Mouse (Mus musculus) c-Kit-positive CD71-positive TER-119-negative erythroid progenitor cells, embryonic 14.5 days (primary cell): ENCODE results near the gene Kif11.

Experiments used
- DNase-seq: peaks from one replicate; pipeline ENCODE4 v3.0.0-alpha.2; 2013; ENCODE audit warnings: low read depth

Kif11 gene

DNA sequence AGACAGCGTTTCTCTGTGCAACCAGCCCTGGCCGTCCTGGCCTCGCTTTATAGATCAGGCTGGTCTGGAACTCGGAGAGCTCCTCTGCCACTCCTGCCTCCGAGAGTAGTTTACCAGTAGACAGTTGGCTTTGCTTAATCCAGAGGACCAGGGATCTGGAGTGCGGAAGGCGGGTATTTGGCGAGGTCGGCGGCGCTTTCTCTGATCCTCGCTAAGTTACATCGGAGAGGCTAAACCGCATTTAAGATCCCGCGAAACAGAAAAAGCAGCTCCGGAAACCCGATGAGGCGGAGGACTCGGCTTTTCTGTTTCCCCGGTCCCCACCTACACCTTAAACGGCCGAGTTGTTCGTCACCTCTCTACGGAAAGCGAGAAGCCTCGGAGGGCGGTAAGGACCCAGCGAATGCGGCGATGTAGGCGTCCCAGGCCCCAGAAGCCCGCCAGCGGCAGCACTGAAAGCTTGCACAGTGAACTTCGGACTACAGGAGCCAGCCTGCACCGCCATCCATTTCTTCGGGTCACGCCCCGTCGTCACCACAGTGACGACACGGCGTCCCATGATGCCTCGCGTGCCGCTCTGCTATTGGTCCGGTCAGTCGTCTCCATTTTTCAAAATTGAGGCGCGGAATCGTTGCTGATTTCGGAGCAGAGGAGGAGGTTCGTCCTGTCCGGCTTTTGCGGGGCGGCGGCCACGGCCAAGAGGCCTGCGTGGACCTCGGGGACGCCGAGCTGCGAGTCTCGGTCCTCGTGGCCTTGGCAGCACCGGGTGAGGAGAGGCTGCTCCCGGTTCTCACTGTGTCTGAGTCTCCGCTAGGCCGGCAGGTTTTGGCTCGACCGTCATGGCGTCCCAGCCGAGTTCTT lies at the start of gene Kif11:
Gene Kif11 (plus strand): TSS at position 649 of the 861 bp plus-strand sequence.
- DNase-seq, result peak; percentile 94

DNA sequence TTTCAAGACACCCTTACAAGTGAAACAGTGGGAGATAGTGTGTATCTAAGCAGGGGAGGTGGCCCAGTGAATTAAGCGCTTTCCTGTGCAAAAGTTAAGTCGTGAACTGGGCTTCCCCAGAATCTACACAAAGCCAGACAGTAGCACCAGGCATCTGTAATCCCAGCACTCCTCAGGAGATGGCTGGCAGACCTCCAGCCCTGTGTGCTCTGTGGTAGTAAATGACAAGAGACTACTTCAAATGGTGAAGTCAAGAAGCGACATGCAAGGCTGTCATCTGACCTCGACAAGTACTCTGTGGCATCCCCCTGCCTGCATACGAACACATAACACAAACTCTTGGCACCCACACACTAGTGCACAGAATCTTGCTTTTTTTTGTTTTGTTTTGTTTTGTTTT lies 49.0 kb upstream of the Kif11 start:
- no peak for DNase-seq

DNA sequence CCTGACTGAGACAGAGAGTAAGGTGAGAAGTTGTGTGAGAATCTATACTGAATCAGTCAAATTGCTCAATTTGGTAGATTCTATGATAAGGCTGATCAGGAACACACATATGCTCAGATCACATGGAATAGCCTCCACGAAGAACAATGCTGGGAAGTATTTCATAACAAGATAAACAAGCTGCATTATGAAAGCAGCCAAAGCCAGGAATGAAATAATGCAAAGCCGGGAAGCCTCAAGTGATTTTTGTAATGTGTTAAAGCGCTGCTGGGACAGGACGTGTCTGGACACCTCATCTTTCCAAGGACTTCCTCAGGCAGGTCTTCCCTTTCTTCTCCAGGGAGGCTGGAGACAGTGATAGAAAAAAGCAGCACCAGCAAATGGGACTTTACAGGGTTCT lies 43.5 kb upstream of the Kif11 start:
- DNase-seq, result no peak

DNA sequence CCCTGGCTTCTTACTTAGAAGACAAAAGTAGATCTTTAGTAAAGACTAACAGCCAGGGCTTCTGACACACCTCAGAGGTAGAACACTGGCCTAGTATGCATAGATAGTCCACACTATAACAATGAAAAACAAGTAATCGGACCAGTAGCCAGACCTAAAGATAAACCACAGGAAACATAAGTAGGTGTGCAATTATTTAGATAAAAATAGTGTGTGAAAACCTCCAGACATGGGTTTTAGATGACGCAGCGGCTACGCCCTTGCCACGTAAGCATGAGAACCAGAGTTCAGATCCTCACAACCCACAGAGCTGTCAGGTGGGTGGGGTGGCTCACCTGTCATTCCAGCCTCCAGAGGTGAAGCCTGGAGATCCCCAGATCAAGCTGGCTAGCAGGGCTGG lies 42.8 kb upstream of the Kif11 start:
- DNase-seq, result peak; percentile 41

DNA sequence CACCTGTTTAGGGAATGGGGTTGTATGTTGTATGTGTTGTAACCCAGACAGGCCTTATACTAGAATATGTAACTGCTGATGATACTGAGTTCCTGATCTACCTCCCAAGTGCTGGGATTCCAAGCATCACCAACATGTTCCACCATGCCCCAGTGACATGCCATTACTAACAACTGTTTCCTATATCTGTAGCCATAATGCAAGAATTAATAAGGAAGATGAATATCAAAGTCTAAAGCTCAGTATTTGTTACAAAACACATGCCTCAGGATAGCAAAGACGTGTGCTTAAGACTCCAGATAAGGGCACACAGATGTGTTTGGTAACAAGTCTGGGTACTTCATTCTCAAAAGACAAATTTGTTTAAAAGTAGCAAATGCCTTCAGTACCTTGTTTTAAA lies 40.8 kb upstream of the Kif11 start:
- DNase-seq, result no peak

DNA sequence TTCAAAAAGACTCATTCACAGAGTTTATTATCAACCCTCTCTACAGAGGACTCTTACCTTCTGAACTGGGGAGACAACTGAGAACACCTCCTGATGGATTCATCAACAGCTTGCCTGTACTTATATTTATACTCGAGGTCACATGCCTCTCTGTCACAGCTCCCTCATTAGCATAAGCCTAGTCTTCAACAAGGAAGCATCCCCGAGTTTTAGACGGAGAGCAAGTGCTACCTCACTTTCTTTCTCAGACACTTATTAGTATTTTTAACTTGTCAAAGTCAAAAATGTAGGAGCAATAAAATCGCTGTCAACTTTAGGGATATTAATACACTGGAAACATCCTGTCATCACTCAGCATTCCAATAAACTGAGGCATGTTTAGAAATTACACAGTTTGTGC lies 38.5 kb upstream of the Kif11 start, which contains the start of gene Ide:
Gene Ide (minus strand): TSS at position 101 of the 400 bp plus-strand sequence.
- DNase-seq, result no peak

DNA sequence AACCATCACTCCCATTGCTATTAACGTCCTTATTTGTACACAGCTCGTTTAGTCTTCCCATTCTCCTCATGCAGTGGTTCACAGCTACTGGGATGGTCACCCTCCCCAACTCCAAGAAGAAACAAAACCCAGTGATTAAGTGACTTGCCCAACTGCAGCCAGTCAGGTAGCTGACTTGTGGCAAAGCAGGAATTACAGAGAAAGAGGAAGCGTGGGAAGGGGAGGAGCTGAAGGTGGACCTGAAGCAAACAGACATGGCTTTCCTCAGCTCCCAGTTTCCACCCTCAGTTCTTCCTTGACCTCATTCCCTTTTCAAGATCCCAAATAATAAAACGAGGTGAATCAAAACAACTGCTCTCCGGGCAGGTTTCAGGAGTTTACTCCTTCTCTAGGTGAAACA lies 35.7 kb upstream of the Kif11 start:
- no peak for DNase-seq

DNA sequence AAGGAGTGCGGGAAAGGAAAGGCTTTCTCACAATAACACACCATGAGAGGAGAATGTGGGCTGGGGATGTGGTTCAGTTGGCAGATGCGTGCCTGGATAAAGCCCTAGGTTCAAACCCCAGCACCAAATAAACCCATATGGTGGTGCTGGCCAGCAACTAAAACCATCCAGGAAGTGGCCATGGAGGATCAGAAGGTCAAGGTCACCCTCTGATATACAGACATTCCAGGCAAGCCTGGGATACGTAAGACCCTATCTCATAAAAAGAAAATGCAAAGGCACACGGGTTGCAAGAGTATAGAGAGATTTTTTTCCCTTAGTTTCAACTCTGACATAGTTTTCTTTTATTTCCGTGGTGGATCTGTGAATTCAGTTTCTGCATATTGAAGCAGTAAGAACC lies 35.3 kb upstream of the Kif11 start:
- DNase-seq, result no peak

DNA sequence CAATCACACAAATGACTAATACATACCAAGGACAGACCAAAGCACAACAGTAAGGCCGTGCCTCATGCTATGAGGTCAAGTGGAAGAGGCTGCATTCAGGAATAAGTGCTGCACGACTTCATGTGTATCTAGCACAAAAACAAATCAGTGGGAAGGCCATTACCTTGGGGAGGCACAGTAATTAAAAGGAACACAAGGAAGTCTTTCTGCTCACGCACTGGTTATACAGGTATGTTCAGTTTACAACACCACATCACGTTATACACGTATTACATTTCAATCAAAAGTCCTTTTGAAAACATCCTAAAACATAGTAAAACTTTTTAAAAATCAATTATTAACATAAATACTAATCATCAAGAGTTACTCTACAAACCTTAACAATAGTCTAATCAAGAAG lies 32.3 kb upstream of the Kif11 start:
- no peak for DNase-seq

DNA sequence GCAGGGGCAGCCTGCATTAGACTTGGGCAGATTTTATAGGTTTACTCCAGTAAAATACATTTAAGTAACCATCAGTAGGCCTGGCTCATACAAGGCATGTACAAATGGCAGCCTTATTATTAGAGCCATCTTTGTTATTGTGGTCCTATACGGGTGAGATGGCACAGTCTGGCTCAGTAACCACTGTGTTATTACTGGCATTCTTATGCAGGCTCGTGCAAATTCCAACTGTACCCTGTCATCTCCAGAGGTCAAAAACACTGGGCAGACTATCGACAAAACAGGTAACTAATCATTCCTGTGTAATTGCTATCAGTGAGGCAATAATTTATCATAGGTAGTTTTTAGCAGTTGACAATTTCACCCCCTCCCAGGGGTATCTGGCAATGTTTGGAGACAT lies 29.9 kb upstream of the Kif11 start:
- DNase-seq, result no peak

DNA sequence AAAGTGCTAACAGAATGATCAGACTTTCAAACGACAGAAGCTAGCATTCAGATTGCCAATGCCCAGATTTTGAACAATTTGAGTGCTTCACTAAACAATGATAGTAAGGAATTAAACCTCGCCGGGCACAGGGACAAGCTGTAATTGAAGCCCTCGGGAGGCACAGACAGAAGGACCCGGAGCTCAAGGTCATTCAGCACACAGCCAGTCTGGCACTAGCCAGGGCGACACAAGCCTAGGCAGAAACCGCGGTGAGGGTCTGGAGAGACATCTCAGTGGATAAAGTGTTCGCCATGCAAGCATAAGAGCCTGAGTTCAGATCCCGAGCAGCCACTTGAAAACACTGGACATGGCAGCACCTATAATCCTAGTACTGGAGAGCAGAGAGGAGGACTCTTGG lies 27.9 kb upstream of the Kif11 start:
- no peak for DNase-seq

DNA sequence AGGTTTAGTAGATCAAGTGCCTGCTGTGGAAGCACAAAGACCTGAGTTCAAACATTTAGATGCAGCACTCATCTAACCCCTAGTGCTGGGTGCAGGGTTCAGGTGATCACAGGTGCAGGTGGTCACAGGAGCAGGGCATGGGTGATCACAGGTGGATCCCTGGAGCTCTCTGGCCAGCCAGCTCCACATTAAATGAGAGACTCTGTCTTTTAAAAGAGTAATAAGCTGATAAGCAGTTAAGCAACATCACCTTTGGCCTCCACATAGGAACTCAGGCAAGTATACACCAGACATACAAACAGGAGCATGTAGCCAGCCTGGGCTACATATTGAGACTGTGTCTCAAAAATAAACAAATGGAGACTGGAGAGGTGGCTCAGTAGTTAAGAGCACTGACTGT lies 27.3 kb upstream of the Kif11 start:
- DNase-seq, result no peak

DNA sequence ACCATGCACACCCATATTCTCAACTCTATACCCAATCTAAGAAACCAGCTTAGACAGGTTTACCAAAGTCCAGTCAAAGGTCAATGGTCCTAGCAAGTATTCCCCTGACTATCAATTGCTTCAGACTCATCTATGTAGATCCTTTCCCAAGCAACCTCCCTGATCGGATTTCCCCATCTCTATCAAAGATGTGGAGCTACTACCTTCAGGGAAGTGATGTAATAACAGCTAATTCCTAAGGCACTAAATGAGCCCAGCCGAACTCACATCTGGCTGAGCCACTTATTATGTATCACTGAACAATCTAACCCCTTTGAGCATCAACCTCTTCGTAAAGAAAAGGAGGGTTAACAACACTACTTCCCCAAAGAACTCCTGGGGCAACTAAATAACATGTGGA lies 23.4 kb upstream of the Kif11 start:
- no peak for DNase-seq

DNA sequence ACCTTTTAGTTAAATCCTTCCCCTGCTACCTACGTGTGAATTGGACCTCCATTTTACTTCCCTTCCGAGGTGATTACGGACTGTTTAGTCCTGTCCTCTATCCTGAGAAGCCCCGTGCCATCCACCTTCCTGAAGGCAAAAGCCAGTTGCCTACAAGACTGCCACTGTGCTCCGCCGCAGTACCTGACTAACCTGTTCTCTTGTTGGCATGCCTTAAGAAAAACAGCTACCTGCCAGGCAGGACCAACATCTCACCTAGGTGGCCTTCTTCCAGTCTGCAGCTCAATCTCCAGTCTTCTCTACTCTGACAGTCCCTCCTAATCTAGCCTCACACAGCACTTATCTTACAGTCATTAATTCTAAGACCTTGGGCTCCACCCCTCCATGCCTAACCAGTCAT lies 22.9 kb upstream of the Kif11 start:
- no peak for DNase-seq

DNA sequence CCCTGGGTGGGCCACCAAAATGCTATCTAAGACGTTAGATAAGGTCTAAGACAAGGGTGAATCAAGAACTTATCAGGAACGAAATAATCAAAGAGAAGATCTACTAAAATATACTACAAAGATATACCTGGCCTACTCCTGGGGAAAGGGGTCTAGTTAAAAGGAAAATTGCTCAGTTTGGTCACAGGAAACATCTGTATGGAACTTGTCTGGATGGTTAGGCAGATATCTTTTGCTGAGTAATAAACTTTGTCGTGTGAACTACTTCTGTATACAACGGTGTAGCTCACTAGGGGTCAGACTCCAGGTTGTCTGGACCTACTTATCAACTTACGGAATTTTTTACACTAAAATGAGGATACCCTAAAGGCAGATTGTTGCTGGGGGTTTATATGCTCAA lies 16.2 kb upstream of the Kif11 start:
- no peak for DNase-seq

DNA sequence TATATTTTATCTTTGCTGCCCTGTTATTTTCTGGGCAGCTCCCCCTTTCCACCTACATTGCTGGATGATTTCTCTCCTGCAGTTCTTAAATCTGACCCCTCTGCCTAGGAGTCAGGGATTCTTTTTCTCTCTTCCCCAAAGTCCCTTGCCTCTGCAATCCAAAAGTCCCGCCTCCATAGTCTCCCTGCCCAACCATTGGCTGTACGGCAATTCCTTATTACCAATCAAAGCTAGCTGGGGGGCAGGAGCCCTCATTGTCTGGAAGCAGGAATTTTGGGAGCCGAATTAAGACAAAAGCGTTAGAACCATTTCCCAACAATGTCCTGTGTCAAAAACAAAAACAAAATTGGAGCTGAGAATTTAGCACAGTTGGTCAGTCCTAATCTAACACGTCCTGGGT lies 13.7 kb upstream of the Kif11 start:
- DNase-seq, result no peak

DNA sequence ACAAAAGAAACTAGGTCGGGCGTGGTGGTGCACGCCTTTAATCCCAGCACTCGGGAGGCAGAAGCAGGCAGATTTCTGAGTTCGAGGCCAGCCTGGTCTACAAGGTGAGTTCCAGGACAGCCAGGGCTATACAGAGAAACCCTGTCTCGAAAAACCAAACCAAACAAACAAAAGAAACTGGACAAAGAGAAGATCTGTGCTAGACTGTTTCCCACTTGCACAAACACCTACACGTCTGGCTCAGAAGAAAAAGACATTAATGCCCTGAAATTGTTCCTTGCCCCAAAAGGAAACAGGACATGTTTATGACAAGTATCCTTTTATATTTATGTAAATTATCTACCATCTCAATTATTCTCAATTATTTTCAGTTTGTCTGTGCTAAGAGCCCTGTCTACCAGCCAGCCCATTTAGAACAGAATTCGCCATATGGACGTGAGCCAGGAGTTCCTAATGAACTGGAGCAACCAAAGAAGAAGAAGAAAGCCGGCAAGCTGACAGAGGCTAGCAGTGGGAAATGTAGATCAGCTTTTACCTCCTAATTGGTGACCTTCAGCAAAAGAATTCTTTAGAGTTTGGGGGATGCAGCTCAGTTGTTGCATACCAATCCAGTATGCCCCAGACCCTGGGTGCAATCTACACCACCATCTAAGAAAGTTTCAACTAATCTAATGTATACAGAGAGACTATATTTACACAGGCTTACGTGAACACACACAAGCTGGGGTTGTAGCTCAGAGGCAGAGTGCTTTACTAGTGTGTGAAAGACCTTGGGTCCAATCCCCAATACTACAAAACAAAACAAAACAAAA lies 12.9 kb upstream of the Kif11 start:
- no peak for DNase-seq

DNA sequence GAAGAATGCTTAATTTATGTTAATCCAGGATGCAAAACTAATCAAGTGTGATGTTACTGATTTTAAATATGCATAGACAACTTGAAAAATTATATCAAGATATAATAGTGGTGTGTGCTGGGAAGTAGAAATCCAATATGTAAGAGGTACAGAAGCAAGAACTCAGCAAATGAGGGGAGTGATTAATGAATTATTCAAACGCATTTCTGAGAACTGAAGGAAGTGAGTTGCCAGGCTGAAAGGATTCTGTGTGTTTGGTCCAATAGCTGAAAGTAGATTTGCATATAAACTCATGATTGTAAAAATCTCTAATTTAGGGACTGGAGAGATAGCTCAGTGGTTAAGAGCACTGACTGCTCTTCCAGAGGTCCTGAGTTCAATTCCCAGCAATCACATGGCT lies 7.2 kb upstream of the Kif11 start:
- DNase-seq, result no peak

DNA sequence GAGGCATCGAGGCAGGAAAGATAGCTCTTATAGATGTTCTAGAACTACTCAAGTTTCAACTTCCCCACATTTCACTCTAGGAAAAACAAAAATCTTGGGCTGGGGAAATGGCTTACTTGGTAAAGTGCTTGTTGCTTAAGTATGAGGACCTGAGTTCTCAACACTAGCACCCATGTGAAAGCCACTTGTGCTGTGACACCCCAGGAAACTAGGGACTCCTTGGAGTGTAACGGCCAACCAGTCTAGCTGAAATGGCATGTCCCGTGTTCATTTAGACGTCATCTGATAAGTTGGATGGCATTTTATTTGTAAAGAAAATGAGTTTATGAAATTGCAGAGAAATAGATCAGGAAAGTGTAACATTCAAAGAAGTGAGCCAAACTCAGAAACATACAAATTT lies 6.3 kb upstream of the Kif11 start:
- no peak for DNase-seq

DNA sequence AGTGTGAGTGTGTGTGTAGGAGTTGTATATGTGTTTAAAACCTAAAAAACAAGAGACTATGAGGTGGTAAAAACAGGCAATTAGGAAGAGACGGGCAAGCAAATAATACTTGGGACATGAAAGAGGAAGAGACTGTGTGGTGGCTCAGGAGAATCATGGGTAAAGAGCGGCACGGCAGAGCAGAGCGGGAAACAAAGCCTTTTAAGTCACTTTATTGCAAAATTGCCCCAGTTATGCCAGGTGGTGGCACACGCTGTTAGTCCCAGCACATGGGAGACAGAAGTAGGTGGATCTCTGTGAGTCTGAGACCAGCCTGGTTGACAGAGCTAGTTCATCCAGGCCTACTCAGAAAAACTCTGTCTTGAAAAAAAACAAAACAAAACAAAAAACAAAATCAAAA lies 5.8 kb upstream of the Kif11 start:
- no peak for DNase-seq

DNA sequence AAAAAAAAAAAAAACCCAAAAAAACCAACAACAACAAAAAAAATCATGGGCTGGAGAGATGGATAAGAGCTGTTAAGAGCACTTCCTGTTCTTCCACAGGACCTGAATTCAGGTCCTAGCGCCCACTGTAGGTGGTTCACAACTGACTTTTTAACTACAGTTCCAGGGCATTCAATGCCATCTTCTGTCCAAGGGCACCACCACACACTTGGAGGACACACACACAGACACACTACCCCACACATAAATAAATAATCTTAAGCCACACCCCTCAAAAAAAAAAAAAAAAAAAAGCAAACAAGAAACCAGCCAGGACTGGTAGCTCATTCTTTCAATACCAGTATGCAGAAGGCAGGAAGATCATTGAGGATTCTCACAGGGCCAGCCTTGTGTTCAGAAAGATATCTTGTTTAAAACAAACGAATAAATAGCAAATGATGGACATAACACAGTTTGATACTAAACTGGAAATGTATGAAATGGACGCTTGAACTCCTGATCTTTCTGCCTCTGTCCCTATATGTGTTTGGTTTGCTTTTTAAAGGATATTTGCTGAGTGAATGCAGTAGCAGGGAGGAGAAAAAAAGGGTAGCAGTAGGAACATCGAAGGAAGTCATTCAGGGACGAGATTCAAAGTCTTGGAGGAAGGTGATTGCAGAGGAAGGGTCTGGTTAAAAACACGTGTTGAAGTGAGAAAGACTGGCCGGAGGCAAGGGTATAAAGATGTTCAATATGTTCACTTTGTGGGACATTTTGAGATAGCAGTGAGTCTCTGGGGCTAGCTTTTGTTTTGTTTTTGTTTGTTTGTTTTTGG lies 1.1 kb upstream of the Kif11 start:
- peak; percentile 21 for DNase-seq

DNA sequence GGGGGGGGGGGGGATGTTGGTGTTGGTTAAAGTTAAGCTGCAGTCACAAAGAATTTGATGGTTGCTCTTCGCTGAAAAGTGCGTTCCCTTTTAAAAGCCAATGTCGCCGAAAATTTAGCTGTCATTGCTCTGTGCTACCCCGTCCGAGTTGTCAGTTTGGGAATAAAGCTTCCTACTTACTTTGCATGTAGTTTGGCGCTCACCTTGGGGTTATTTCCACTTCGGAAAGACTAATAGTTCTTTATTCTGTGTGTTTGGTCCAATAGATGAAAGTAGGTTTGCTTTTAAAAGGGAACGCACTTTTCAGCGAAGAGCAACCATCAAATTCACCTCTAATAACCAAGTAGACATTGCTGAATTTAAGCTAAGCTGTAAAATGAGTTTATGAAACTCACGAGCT lies 638 bp downstream of the Kif11 start:
- DNase-seq, result peak; percentile 13
